Mouse (Mus musculus) cerebellum, adult 2 months (tissue): ENCODE data around the gene Sytl1.

ENCODE experiments used
- CTCF ChIP-seq: fragments of 200-500 bp; IDR thresholded peaks from 2 replicates; pipeline ENCODE4 v1.5.1; 2011; ENCODE audit warnings: low read depth, mild to moderate bottlenecking, control low read depth, low read length, moderate library complexity, borderline replicate concordance; ENCODE audit not compliant: insufficient read depth
- POLR2A ChIP-seq: fragments of 200-500 bp; IDR thresholded peaks from 2 replicates; pipeline ENCODE4 v1.6.1; 2011; ENCODE audit warnings: low read length, control low read depth, borderline replicate concordance; ENCODE audit not compliant: insufficient read depth

DNA sequence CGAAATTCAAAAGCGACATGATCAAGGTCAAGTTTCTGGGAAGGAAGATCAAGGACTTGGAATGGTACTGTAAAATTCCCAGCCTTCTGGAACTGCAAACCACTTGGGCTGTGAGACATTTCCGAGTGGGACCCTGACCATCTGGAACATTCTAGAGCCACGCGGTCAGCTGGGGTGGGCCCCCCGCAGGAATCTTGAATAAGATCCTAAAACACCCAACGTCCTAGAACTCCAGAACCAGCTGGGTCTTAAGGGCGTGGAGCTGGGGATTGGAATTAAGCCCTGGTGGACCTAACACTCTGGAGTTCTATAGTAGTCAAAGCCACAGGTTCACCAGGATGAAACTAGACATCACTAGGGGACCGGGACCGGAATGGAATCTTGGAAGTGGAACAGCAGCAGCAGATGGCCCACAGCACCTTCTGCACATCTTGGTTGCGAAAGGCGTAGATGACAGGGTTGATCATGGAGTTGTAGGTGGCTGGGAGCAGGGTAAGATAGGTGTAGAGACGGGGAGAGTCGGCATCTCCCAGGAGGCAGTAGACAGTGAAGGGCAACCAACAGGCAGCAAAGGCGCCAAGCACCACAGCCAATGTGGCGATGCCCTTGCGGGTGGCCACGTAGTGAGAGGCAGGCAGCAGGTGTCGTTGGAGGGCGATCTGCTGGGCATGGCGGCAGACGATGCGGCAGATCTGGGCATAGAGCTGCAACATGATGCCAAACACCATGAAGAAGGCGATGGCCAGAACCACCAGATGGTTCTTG, 52.7 kb downstream of the Sytl1 start:
- TF ChIP-seq CTCF (no peak), POLR2A (no peak)
